Mouse (Mus musculus) spleen, postnatal 36 days (tissue): ENCODE data around the gene Cpt1b.
A peak's percentile ranks its signal among the peaks of the same experiment; 100 is the strongest.

Experiments
- DNase-seq, 2 experiments: peaks; one replicate each; pipeline ENCODE4 v3.0.0; 2022; ENCODE audit warnings: low spot score in 2 of 2, mixed read lengths in 1 of 2

Gene Cpt1b

GRCm38 (mm10) chr15:89425711-89426121, at the start of gene Cpt1b:
Gene Cpt1b (minus strand): TSS chr15:89425863.
- DNase-seq = no peak

DNA sequence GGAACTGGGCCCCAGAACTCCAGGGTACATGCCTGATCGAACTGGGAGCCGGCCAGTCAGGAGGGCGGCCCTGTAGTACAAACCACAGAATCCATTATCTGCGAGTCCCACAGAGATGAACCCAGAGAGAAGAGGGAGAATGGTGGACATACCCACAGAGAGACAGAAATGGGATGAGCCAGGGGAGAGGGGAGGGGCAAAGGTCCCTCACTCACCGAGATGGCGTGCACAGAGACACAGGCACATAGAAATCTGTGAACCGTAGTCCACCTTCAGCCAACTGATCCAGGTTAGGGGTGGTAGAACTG, 49.6 kb upstream of the Cpt1b start:
- no peak for DNase-seq

DNA sequence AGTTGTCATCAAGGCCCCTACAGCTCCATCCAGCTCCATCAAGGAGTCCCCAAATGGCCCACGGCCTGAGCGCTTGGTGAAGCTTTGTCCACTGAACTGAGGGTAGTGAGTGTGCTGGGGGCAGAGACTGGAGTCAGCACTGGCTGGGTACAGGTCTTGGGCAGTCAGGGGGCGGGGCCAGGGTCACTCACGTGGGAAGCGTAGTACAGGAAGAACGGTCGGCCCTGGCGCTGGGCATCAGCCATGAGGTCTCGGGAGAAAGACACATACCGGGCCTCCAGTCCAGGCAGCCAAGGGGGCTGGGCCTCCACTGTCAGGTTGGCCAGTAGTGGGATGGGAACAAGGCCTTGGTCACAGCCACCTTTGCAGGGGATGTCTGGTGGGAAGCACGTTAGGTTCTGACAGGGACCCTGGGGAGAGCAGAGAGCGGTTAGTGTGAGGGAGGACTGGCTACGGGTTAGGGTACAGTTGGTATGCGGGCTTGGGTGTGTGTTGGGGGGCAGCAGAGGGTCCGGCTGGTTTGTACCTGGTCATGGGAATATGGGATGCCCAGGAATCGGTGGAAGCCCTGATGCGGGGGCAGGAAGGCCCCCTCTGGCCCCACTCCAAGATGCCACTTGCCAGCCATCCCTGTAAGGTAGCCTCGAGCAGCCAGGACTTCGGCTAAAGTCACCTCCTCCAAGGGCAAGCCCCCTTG, 49.1 kb upstream of the Cpt1b start:
- no peak for DNase-seq

- DNase-seq = no peak
Observed at GRCm38 (mm10) chr15:89473921-89474320, 48.3 kb upstream of the Cpt1b start.

DNA sequence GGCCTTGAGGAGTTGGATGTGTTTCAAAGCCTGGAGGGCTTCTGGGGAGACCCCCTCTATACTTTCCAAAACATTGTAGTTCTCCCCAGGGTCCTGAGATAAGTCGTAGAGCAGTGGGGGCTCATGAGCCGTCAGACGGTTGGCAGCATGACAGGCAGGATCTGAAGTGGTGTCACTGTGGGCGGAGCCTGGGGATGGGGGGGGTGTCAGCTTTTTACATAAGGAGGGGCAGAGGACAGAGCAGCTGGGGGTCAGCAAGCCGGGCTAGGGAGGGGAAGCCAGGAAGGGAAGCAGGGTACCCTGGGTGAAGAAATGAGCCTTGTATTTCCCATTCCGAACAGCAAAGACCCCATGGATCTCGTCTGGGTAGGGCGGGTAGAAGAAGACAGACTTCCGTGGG, 47.7 kb upstream of the Cpt1b start:
- no peak for DNase-seq

GRCm38 (mm10) chr15:89471476-89471875, 45.8 kb upstream of the Cpt1b start:
- no peak for DNase-seq

- DNase-seq = no peak
Observed at GRCm38 (mm10) chr15:89468577-89468976, 42.9 kb upstream of the Cpt1b start.

GRCm38 (mm10) chr15:89465052-89465451, 39.4 kb upstream of the Cpt1b start:
- no peak for DNase-seq

DNA sequence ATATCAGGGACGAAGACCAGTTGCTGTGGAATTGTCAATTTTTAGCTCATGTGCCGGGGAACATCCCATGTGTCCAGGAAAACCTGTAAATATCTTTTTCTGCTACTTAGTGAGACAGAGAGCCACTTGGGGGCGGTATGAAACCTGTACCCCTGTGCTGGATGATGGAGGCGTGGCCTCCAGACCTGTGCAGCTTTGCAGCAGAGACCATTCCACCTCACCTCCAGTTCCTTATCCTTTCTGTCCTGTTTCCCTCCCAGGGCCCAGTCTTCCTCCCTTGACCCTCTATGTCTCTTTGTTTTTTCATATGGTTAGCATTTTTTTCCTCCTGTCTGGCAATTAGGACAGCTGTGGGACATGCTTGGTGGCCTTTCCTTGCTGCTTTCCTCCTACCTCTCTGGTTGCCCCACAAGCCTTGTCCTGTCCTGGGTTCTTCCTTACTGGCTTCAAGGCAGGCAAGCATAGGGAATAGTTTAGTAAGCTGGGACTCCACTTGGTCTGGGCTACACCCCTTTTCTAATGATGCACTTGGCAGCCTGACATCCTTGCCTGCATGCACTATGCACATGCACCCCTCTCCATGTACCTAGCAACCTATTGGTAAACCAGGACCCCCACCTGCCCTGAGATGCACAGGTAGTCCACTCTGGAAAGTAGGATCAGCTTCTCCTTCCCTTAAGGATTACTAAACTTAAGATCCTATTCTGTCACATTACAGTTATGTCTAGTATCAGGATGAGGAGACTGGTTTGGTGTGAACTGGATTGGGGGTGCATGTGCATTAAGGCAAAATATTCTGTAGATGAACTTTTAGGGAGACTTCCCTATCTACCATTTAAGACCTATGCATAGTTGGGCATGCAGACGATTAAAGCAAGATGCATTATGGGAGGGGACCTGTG, 37.9 kb upstream of the Cpt1b start:
- DNase-seq = no peak

DNA sequence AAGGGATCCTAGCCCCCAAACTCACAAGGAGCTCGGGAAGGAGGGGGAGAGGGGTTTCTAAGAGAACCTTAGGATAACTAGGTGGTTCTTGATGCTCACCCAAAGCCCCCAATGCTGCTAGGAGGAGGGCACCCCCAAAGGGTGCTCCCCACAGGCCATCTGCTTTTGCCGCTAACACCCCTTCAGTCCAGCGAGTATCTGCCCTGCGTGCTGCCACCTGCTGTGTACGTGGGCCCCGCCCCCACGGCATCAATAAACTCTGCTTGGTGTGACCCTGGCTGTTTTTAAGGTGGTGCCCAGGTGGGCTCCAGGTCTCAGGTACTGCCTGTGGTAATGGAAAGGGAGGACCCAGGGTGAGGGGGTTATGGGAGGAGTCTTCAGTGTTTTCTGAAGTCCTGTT, 36.5 kb upstream of the Cpt1b start:
- no peak for DNase-seq

DNA sequence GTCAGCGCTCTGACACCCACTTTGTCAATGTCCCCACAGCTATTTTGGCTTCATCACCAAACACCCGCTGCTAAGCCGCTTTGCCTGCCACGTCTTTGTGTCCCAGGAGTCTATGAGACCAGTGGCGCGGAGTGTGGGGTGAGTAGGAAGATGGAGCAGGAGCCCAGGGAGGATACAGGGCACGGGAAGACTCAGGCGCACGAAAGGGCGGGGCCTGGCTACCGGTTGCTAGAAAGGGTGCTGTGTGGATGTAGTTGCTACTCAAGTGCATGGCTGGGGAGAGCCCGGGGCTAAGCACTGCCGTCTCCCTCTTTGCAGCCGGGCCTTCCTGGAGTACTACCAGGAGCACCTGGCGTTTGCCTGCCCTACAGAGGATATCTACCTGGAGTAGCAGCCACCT, 35.7 kb upstream of the Cpt1b start:
- DNase-seq = no peak

- DNase-seq = no peak
Observed at GRCm38 (mm10) chr15:89460298-89460697, 34.6 kb upstream of the Cpt1b start.

DNA sequence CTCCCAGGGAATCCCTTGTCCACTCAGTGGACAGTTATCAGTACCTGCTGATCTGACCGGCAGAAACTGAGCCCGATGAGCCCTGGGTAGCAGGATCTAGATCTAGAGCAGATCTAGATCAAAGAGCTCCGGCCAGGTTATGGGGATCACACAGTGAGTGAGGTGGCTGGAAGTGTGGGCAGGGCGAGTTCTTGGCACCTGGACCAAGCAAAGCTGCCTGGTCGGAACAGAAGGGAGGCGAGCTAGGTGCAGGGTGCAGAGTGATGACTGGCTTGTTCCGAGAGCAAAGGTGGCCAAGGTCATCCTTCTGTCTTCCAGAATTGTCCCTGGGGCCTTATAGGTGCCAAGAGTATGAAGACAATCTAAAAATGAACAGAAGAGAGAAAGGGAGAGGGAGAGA, 34.2 kb upstream of the Cpt1b start:
- DNase-seq = no peak

DNA sequence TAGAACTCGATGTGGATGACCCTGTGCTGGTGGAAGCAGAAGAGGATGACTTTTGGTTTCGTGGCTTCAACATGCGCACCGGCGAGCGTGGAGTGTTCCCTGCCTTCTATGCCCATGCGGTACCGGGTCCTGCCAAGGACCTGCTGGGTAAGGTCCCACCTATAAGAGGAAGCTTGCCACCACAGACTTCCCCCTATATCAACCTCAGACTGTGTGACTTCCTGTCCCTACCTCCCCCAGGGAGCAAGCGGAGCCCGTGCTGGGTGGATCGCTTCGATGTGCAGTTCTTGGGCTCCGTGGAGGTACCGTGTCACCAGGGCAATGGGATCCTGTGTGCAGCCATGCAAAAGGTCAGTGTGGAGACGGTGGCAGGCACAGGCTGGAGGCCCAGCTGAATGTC, 33.3 kb upstream of the Cpt1b start:
- peak in 1 of 2 experiments; percentile 29 for DNase-seq

GRCm38 (mm10) chr15:89455642-89456041, 30.0 kb upstream of the Cpt1b start:
- no peak for DNase-seq

- no peak for DNase-seq
Observed at GRCm38 (mm10) chr15:89454857-89455256, 29.2 kb upstream of the Cpt1b start.

DNA sequence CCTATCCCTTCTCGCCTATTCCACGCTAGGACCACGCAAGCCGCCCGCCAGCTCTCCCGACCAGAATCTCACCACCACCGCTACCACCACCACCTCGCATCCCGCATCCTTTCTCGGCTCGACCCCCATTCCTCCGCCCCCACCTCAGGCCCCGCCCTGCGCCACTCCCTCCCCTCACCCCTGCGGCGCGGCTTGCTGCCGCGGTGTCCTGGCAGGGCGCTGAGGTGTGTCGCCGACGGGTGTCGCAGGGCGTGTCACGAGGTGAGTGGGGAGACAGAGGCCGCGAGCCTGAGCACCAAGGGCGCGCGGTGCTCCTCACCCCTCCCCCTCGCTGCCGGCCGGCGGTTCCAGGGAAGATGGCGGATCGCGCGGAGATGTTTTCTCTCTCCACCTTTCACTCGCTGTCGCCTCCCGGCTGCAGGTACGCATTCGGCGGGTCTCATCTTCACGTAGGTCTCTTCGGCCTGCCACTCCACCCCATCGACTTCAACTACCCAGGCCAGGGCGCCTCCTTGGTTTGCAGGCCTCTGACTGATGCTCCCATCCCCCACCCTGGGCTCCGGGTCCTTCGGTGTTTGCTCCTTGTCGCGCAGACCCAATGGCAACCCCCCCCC, 28.3 kb upstream of the Cpt1b start, which contains the start of gene Mapk8ip2:
Mapk8ip2 (plus strand) TSS at position 49 of the 614 bp plus-strand sequence.
- DNase-seq = no peak

DNA sequence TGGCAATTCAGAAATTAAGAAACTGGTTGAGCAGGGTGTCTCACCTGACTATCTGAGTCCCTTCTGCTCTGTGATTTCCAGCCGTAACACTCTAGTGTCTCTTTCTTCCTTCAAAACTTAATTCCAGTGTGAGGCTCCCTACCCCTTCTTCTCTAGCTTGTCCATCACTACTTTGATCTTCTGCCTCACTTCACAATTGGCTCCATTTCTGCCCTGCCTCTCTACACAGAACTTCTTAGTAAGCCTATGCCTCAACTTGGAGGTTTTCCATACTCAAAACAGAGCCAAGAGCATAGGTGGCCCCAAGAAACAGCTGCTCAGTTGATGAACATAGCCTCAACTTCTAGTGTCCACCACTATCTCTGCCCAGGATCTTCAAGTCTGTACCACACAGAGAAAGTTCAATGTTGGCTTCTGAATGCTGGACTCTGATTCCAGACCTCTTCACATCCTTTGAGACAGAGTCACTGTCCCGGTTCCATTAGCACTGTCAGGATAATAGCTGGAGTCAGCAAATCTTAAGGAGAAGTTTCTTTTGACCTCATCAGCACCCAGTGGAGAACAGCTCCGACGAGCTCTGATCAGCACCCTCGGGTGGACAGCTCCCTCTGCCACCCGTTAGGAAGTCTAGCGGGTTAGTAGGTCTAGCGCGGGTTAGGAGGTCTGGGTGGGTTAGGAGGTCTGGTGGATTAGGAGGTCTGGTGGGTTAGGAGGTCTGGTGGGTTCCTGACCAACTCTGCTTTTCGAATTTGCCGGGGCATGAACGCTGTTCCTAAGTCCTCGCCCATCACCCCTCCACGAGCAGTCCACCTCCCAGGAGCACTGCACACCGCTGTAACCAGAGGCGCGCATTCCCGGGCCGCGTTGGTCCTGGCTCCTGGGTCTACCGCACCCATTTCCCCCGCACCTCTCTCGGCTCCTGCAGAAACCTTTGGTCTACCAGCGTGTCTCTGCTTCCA, 27.5 kb upstream of the Cpt1b start:
- no peak for DNase-seq

DNA sequence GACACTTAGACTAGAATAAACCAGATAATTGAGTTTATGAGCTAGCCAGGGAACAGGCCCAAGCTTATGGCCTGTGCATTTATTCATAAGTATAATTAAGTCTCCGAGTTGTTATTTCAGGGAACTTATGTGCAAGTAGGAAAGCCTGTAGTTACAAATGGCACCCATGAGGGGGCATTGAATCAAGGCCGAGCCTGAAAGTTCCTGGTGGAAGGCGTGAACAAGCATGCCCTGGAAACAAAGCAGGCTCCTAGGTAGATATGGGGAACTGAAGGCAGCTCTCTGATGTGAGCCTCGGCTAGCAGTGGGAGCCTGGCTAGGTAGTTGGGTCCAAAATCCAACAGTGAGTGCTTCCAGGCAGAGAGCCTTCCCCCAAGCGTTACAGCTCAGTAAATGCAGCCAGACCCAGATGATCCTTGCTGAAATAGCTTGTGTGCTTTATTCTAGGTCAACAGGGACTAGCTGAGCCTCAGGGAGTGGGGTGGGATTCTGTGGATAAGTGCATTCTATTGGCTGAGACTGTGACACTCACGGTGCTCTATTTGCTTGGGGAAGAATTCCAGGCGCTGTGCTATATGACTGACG, 16.9 kb upstream of the Cpt1b start:
- no peak for DNase-seq

DNA sequence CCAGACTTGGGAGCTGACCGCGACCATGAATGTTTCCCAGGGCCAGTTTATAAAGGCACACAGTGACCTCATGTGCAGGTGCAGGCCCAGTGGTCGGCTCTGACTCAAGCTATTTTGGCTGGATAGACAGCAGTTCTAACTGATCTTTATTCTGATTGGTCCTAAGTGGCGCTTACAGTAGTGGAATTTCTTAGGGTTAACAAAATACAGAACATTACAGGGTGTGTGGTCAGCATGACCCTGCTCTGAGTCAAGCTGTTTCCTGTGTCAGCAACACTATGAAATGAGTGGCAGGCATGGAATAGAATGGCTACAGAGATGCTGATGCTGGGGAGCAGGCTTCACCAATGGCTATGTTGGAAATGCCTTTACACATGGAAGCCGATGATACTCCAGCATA, 10.2 kb upstream of the Cpt1b start:
- DNase-seq = no peak

DNA sequence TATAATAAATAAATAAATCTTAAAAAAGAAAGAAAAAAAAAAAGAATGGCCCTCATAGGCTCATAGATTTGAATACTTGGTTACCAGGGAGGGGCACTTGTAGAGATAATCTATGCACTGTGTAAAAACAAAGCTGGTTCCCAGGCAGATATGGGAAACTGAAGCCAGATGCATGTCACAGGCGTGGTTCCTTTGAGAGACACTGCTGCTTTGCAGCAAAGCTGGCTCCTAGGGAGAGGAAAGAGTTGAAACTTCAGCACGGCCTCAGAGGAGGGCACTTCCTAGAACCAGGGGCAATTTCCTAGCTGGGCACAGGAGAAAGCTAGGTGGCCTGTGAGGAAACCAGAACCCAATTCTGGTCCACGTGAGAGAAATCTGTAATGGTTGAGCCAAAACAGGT, 8.5 kb upstream of the Cpt1b start:
- DNase-seq = no peak
